Mouse (Mus musculus): Measurements from ENCODE around the gene Tcea2. TPM values are rescaled to one million over a fixed set of nuclear protein-coding genes. Genes with fewer than 3 reads are reported as not detected.

Tcea2 gene
- polyA plus RNA-seq, 1 experiment, result not detected

GRCm38 (mm10) chr2:181656734-181657133, 23.4 kb upstream of the Tcea2 start, which contains the start of gene Gm29797:
Gm29797 (plus strand) TSS chr2:181657034.
- TF ChIP-seq POLR2A (IDR thresholded peaks at IDR 0.05; ENCODE audit: insufficient read depth, low read depth, low read length) (no peak), CTCF (IDR thresholded peaks at IDR 0.05; ENCODE audit: insufficient read depth, low read depth, low read length) (no peak)
- WGBS, result 84% methylated on average over 3 of the region's 3 CpGs
- Histone ChIP-seq H3K27ac (ENCODE audit: insufficient read depth, low read depth, low read length) (no peak within 1 kb of the TSS), H3K4me1 (ENCODE audit: control insufficient read depth, insufficient read depth, low read length) (peaks cover 13% of the 10 kb centered on the region), H3K4me3 (ENCODE audit: insufficient read depth, low read depth, low read length) (no peak within 1 kb of the TSS)

GRCm38 (mm10) chr2:181657441-181657840, 22.7 kb upstream of the Tcea2 start:
- 51% methylated on average over 2 of the region's 2 CpGs for WGBS
- no peak overlapping the region for H3K27ac ChIP-seq (ENCODE audit: insufficient read depth, low read depth, low read length)
- no peak overlapping the region for H3K4me3 ChIP-seq (ENCODE audit: insufficient read depth, low read depth, low read length)
- peaks cover 13% of the 10 kb centered on the region for H3K4me1 ChIP-seq (ENCODE audit: control insufficient read depth, insufficient read depth, low read length)
- TF ChIP-seq POLR2A (IDR thresholded peaks at IDR 0.05; ENCODE audit: insufficient read depth, low read depth, low read length) (no peak), CTCF (IDR thresholded peaks at IDR 0.05; ENCODE audit: insufficient read depth, low read depth, low read length) (no peak)

GRCm38 (mm10) chr2:181658528-181658927, 21.6 kb upstream of the Tcea2 start:
- Histone ChIP-seq H3K27ac (ENCODE audit: insufficient read depth, low read depth, low read length) (no peak overlapping the region), H3K4me1 (ENCODE audit: control insufficient read depth, insufficient read depth, low read length) (peaks cover 13% of the 10 kb centered on the region), H3K4me3 (ENCODE audit: insufficient read depth, low read depth, low read length) (no peak overlapping the region)
- 86% methylated on average over 7 of the region's 7 CpGs for WGBS
- TF ChIP-seq POLR2A (IDR thresholded peaks at IDR 0.05; ENCODE audit: insufficient read depth, low read depth, low read length) (no peak), CTCF (IDR thresholded peaks at IDR 0.05; ENCODE audit: insufficient read depth, low read depth, low read length) (no peak)

- peaks cover 13% of the 10 kb centered on the region for H3K4me1 ChIP-seq (ENCODE audit: control insufficient read depth, insufficient read depth, low read length)
- 31% methylated on average over 17 of the region's 17 CpGs for WGBS
- no peak overlapping the region for H3K4me3 ChIP-seq (ENCODE audit: insufficient read depth, low read depth, low read length)
- TF ChIP-seq CTCF (IDR thresholded peaks at IDR 0.05; ENCODE audit: insufficient read depth, low read depth, low read length) (no peak), POLR2A (IDR thresholded peaks at IDR 0.05; ENCODE audit: insufficient read depth, low read depth, low read length) (no peak)
- H3K27ac ChIP-seq (ENCODE audit: insufficient read depth, low read depth, low read length), result no peak overlapping the region
Observed at GRCm38 (mm10) chr2:181658930-181659555, 21.1 kb upstream of the Tcea2 start.

- WGBS, result 11% methylated on average over 9 of the region's 9 CpGs
- Histone ChIP-seq H3K4me1 (ENCODE audit: control insufficient read depth, insufficient read depth, low read length) (peaks cover 13% of the 10 kb centered on the region), H3K27ac (ENCODE audit: insufficient read depth, low read depth, low read length) (no peak overlapping the region), H3K4me3 (ENCODE audit: insufficient read depth, low read depth, low read length) (no peak overlapping the region)
- TF ChIP-seq CTCF (IDR thresholded peaks at IDR 0.05; ENCODE audit: insufficient read depth, low read depth, low read length) (peak; percentile 65), POLR2A (IDR thresholded peaks at IDR 0.05; ENCODE audit: insufficient read depth, low read depth, low read length) (no peak)
Observed at GRCm38 (mm10) chr2:181659609-181660055, 20.5 kb upstream of the Tcea2 start.

- TF ChIP-seq CTCF (IDR thresholded peaks at IDR 0.05; ENCODE audit: insufficient read depth, low read depth, low read length) (no peak), POLR2A (IDR thresholded peaks at IDR 0.05; ENCODE audit: insufficient read depth, low read depth, low read length) (no peak)
- Histone ChIP-seq H3K4me3 (ENCODE audit: insufficient read depth, low read depth, low read length) (no peak overlapping the region), H3K4me1 (ENCODE audit: control insufficient read depth, insufficient read depth, low read length) (peaks cover 13% of the 10 kb centered on the region), H3K27ac (ENCODE audit: insufficient read depth, low read depth, low read length) (no peak overlapping the region)
- 95% methylated on average over 3 of the region's 3 CpGs for WGBS
Observed at GRCm38 (mm10) chr2:181662620-181663297, 17.4 kb upstream of the Tcea2 start.

- TF ChIP-seq POLR2A (IDR thresholded peaks at IDR 0.05; ENCODE audit: insufficient read depth, low read depth, low read length), result no peak
- TF ChIP-seq CTCF (IDR thresholded peaks at IDR 0.05; ENCODE audit: insufficient read depth, low read depth, low read length), result no peak
- WGBS, result 57% methylated on average over 4 of the region's 4 CpGs
- Histone ChIP-seq H3K27ac (ENCODE audit: insufficient read depth, low read depth, low read length) (no peak overlapping the region), H3K4me3 (ENCODE audit: insufficient read depth, low read depth, low read length) (no peak overlapping the region), H3K4me1 (ENCODE audit: control insufficient read depth, insufficient read depth, low read length) (peaks cover 13% of the 10 kb centered on the region)
Observed at GRCm38 (mm10) chr2:181663298-181663630, 16.8 kb upstream of the Tcea2 start.

- Histone ChIP-seq H3K27ac (ENCODE audit: insufficient read depth, low read depth, low read length) (no peak overlapping the region), H3K4me3 (ENCODE audit: insufficient read depth, low read depth, low read length) (peak overlapping the region; percentile 44), H3K4me1 (ENCODE audit: control insufficient read depth, insufficient read depth, low read length) (peaks cover 14% of the 10 kb centered on the region)
- WGBS, result 7% methylated on average over 56 of the region's 56 CpGs
- no peak for TF ChIP-seq POLR2A (IDR thresholded peaks at IDR 0.05; ENCODE audit: insufficient read depth, low read depth, low read length)
Observed at GRCm38 (mm10) chr2:181670285-181670912, 9.7 kb upstream of the Tcea2 start.

- H3K4me1 ChIP-seq (ENCODE audit: control insufficient read depth, insufficient read depth, low read length), result peaks cover 18% of the 10 kb centered on the region
- 1% methylated on average over 41 of the region's 41 CpGs for whole genome bisulfite sequencing
- no peak overlapping the region for H3K27ac ChIP-seq (ENCODE audit: insufficient read depth, low read depth, low read length)
- TF ChIP-seq CTCF (IDR thresholded peaks at IDR 0.05; ENCODE audit: insufficient read depth, low read depth, low read length) (no peak), POLR2A (IDR thresholded peaks at IDR 0.05; ENCODE audit: insufficient read depth, low read depth, low read length) (no peak)
- H3K4me3 ChIP-seq (ENCODE audit: insufficient read depth, low read depth, low read length), result peak overlapping the region; percentile 44
Observed at GRCm38 (mm10) chr2:181670913-181671311, 9.2 kb upstream of the Tcea2 start.
